Mouse (Mus musculus): ENCODE data around the gene Sars. TPM values are rescaled to one million over a fixed set of nuclear protein-coding genes. Genes with fewer than 3 reads are reported as not detected.

Gene Sars
- total and polyA plus RNA-seq, 3 experiments: 373 to 394 (median 377) TPM

GRCm38 (mm10) chr3:108381945-108382875 is 62.8 kb downstream of the Sars start:
- Histone ChIP-seq H3K36me3 (replicated peaks in 1 of 2; ENCODE audit: control insufficient read depth in 1 of 2, insufficient read depth in 1 of 2, low read length in 1 of 2) (peaks cover 16 to 52% of the 10 kb centered on the region in 2 experiments), H3K4me1 (ENCODE audit: control insufficient read depth in 1 of 2, insufficient read depth in 2 of 2) (peaks cover 10 to 35% of the 10 kb centered on the region in 2 experiments), H3K4me2 (ENCODE audit: insufficient read depth, low read depth, poor library complexity, severe bottlenecking) (peak overlapping the region; percentile 62), H3K4me3 (replicated peaks in 1 of 3; ENCODE audit: low read depth in 2 of 3, low read length in 2 of 3, poor library complexity in 1 of 3) (peak overlapping the region; percentile 40 to 78 (median 71)), H3K9ac (ENCODE audit: insufficient read depth, low read depth) (peak overlapping the region; percentile 49), H3K27ac (ENCODE audit: insufficient read depth, low read depth) (peak overlapping the region; percentile 37), H3K27me3 (replicated peaks) (no peaks in the 10 kb centered on the region), H3K79me2 (replicated peaks; ENCODE audit: control insufficient read depth, extremely low read depth, insufficient read depth, poor library complexity, severe bottlenecking) (peaks cover 8% of the 10 kb centered on the region; the same call in 1 of the 2 replicates), H3K9me3 (replicated peaks; ENCODE audit: low read length) (no peaks in the 10 kb centered on the region)
- dilution Hi-C loops (cut with MboI; ENCODE audit: extremely low pct_ligation_motif_present, extremely low pct_unique_long_range_greater_than_20kb, low sequenced_read_pairs): no loop called here
- DNase-seq (ENCODE audit: extremely low read depth): peak; percentile 46
- in situ Hi-C loops (cut with MboI; ENCODE audit: low pct_ligation_motif_present, low pct_unique_long_range_greater_than_20kb, low sequenced_read_pairs): loop anchor here (10.0 kb wide), 1 partner anchor 217 kb away; no protein-coding TSS in a partner anchor
- TF ChIP-seq NRF1 (IDR thresholded peaks at IDR 0.05; ENCODE audit: low read depth, low read length): no peak
- 0 out of 2 replicates have a peak, but pooled peaks have one; percentile 8 for TF ChIP-seq TBP (conservative IDR thresholded peaks at IDR 0.05; ENCODE audit: low read depth, low read length)
- no peak for TF ChIP-seq MAFK (IDR thresholded peaks at IDR 0.05; ENCODE audit: insufficient replicate concordance, low read length)
- 0 out of 2 replicates have a peak, but pooled peaks have one; percentile 38 for TF ChIP-seq MAZ (IDR thresholded peaks at IDR 0.05; ENCODE audit: low read depth, low read length)
- no peak for TF ChIP-seq RAD21 (IDR thresholded peaks at IDR 0.05; ENCODE audit: low read depth, low read length)
- TF ChIP-seq USF1 (IDR thresholded peaks at IDR 0.05; ENCODE audit: low read depth, low read length): no peak; the same call in 1 of the 2 replicates
- TF ChIP-seq MEF2A (IDR thresholded peaks at IDR 0.05; ENCODE audit: borderline replicate concordance, low read depth, low read length): 0 out of 2 replicates have a peak, but pooled peaks have one; percentile 30
- no peak for TF ChIP-seq ZC3H11A (IDR thresholded peaks at IDR 0.05; ENCODE audit: low read depth, low read length)
- peak; percentile 81 for TF ChIP-seq IRF4 (IDR thresholded peaks at IDR 0.05; ENCODE audit: low read depth, low read length)
- TF ChIP-seq UBTF (IDR thresholded peaks at IDR 0.05; ENCODE audit: low read depth, low read length): no peak
- TF ChIP-seq HCFC1 (IDR thresholded peaks at IDR 0.05; ENCODE audit: low read depth, low read length): no peak
- no peak for TF ChIP-seq CTCF (conservative IDR thresholded peaks at IDR 0.05 in 1 of 2, IDR thresholded peaks at IDR 0.05 in 1 of 2; ENCODE audit: low read depth in 2 of 2, low read length in 2 of 2)
- TF ChIP-seq JUND (conservative IDR thresholded peaks at IDR 0.05; ENCODE audit: low read depth, low read length): no peak
- peak; percentile 73; the same call in 1 of the 2 replicates for TF ChIP-seq SIN3A (IDR thresholded peaks at IDR 0.05; ENCODE audit: low read length)
- 0 out of 2 replicates have a peak, but pooled peaks have one; percentile 14 for TF ChIP-seq TCF12 (IDR thresholded peaks at IDR 0.05; ENCODE audit: low read depth, low read length)
- TF ChIP-seq GABPA (IDR thresholded peaks at IDR 0.05; ENCODE audit: insufficient replicate concordance, low read depth, low read length): no peak
- TF ChIP-seq MAX (IDR thresholded peaks at IDR 0.05; ENCODE audit: low read length): peak; percentile 81; the same call in 1 of the 2 replicates
- TF ChIP-seq NELFE (IDR thresholded peaks at IDR 0.05; ENCODE audit: low read depth, low read length): no peak
- TF ChIP-seq POLR2AphosphoS2 (IDR thresholded peaks at IDR 0.05; ENCODE audit: low read depth, low read length): no peak
- TF ChIP-seq CHD1 (IDR thresholded peaks at IDR 0.05; ENCODE audit: low read depth, low read length): peak; percentile 57; the same call in 1 of the 2 replicates
- TF ChIP-seq E2F4 (IDR thresholded peaks at IDR 0.05; ENCODE audit: insufficient replicate concordance, low read depth, low read length): no peak
- TF ChIP-seq MYC (IDR thresholded peaks at IDR 0.05; ENCODE audit: low read depth, low read length): peak; percentile 94
- peak; percentile 88 for TF ChIP-seq BHLHE40 (IDR thresholded peaks at IDR 0.05; ENCODE audit: low read depth, low read length)
- no peak for TF ChIP-seq ELF1 (IDR thresholded peaks at IDR 0.05; ENCODE audit: low read depth, low read length)
- TF ChIP-seq ZMIZ1 (IDR thresholded peaks at IDR 0.05; ENCODE audit: low read depth, low read length): no peak
- no peak; the same call in 1 of the 2 replicates for TF ChIP-seq POLR2A (IDR thresholded peaks at IDR 0.05; ENCODE audit: low read depth, low read length)
- TF ChIP-seq ETS1 (conservative IDR thresholded peaks at IDR 0.05; ENCODE audit: low read depth, low read length): peak; percentile 53
- TF ChIP-seq CHD2 (IDR thresholded peaks at IDR 0.05; ENCODE audit: low read length): 0 out of 2 replicates have a peak, but pooled peaks have one; percentile 6
- TF ChIP-seq ZNF384 (IDR thresholded peaks at IDR 0.05; ENCODE audit: low read depth, low read length): peak; percentile 82
- TF ChIP-seq SMC3 (IDR thresholded peaks at IDR 0.05; ENCODE audit: low read depth, low read length): no peak
- peak; percentile 80 for TF ChIP-seq MXI1 (IDR thresholded peaks at IDR 0.05; ENCODE audit: low read depth, low read length)
- no peak for TF ChIP-seq JUN (IDR thresholded peaks at IDR 0.05; ENCODE audit: insufficient read depth, low read depth, low read length)
- TF ChIP-seq PAX5 (IDR thresholded peaks at IDR 0.05; ENCODE audit: low read length): no peak
- no peak for TF ChIP-seq KAT2A (IDR thresholded peaks at IDR 0.05; ENCODE audit: insufficient replicate concordance, low read length)
- TF ChIP-seq EP300 (IDR thresholded peaks at IDR 0.05; ENCODE audit: low read length): peak; percentile 52
- TF ChIP-seq RCOR1 (conservative IDR thresholded peaks at IDR 0.05; ENCODE audit: low read depth, low read length): 0 out of 2 replicates have a peak, but pooled peaks have one; percentile 44
- TF ChIP-seq USF2 (conservative IDR thresholded peaks at IDR 0.05; ENCODE audit: low read depth, low read length): no peak; the same call in 1 of the 2 replicates

Measured in CH12.LX (cell line).